Mouse (Mus musculus): ENCODE data around the gene Dzip1.

DNA sequence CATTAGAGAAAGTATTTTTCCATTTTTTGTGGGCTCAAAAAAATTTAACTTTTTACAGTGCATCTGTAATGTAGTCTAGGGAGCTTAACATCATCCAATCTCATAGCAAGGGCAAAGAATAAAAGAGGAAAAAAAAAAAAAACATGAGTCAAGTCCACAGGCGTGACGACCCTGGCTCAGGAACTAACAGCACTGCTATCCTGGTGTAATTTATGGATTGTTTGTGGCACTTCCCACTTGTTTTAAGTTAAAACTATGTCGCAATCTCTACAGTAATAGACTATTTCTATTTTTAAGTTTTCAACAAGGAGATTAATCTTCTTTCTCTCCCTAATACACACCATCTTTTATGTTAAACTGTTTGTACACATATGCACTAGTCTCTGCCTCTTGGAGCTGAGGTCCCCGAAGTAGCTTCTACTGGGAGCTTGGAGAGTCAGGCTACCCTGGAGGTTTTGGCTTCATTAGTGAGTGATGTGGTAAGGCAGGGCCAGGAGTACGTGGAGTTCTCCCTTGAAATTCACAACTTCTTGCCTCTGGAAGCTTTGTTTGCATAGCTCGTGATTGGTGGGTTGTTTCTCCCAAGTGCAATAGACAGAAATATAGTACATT, 73.7 kb downstream of the Dzip1 start:
- TF ChIP-seq CTCF (IDR thresholded peaks at IDR 0.05; ENCODE audit: low read depth, low read length) (no peak), POLR2A (IDR thresholded peaks at IDR 0.05; ENCODE audit: borderline replicate concordance, low read depth, low read length) (no peak)

Measured in bone marrow macrophage, adult 2 months (primary cell).